11 mouse cellular contexts compared by ENCODE assay signal in genomic region chr14:51265667-51266066, GRCm38 (mm10). TPM values are rescaled to one million over a fixed set of nuclear protein-coding genes. Genes with fewer than 3 reads are reported as not detected.
DNase-seq lines count a peak whose midpoint lies in the region; ATAC-seq lines count a peak whose summit lies in the region.
"Had no signal": no experiment of that assay in that cellular context is flagged by ENCODE, and none has a peak within 500 bp of the region (broad histone marks: within the 10 kb centered on the region; RNA-seq: fewer than 3 reads in every experiment).

No protein-coding gene starts in this region.

- 0 out of 2 replicates have a peak overlapping the region, but pooled peaks have one; percentile 32 for H3K9ac ChIP-seq in heart, embryonic 16.5 days (ENCODE audit: low read length)
- no peak overlapping the region for H3K9ac ChIP-seq in midbrain, embryonic 15.5 days
- H3K9ac ChIP-seq in midbrain, embryonic 13.5 days (replicated peaks), result no peak overlapping the region
- H3K9ac ChIP-seq in intestine, embryonic 15.5 days, result 0 out of 2 replicates have a peak overlapping the region, but pooled peaks have one; percentile 14
- no peak overlapping the region for H3K9ac ChIP-seq in stomach, embryonic 14.5 days (replicated peaks; ENCODE audit: low read depth, low read length)

- H3K4me1 ChIP-seq in heart, embryonic 16.5 days (ENCODE audit: control insufficient read depth, insufficient read depth, low read length), result no peaks in the 10 kb centered on the region; the same call in 1 of the 2 replicates
- H3K4me1 ChIP-seq in midbrain, embryonic 15.5 days, result no peaks in the 10 kb centered on the region
- H3K4me1 ChIP-seq in midbrain, embryonic 13.5 days (replicated peaks), result no peaks in the 10 kb centered on the region
- no peaks in the 10 kb centered on the region for H3K4me1 ChIP-seq in intestine, embryonic 15.5 days (replicated peaks)
- no peaks in the 10 kb centered on the region for H3K4me1 ChIP-seq in stomach, embryonic 14.5 days (ENCODE audit: control insufficient read depth, insufficient read depth, low read length)

- H3K27me3 ChIP-seq in heart, embryonic 16.5 days (ENCODE audit: control insufficient read depth, insufficient read depth, low read length), result no peaks in the 10 kb centered on the region
- H3K27me3 ChIP-seq in midbrain, embryonic 15.5 days (replicated peaks), result no peaks in the 10 kb centered on the region
- no peaks in the 10 kb centered on the region for H3K27me3 ChIP-seq in midbrain, embryonic 13.5 days
- H3K27me3 ChIP-seq in intestine, embryonic 15.5 days (replicated peaks), result no peaks in the 10 kb centered on the region
- H3K27me3 ChIP-seq in stomach, embryonic 14.5 days (ENCODE audit: control insufficient read depth, insufficient read depth, low read length), result no peaks in the 10 kb centered on the region

- WGBS in heart, embryonic 16.5 days, result 14% methylated on average over 4 of the region's 4 CpGs
- 74% methylated on average over 4 of the region's 4 CpGs for WGBS in midbrain, embryonic 15.5 days
- 72% methylated on average over 4 of the region's 4 CpGs for WGBS in midbrain, embryonic 13.5 days
- 45% methylated on average over 4 of the region's 4 CpGs for WGBS in intestine, embryonic 15.5 days
- WGBS in stomach, embryonic 14.5 days, result 39% methylated on average over 4 of the region's 4 CpGs

- ATAC-seq in heart, embryonic 16.5 days (replicated peaks; ENCODE audit: extremely low read depth, insufficient read depth, low FRiP score), result peak; percentile 71
- no peak for ATAC-seq in midbrain, embryonic 15.5 days (replicated peaks)
- ATAC-seq in midbrain, embryonic 13.5 days, result no peak
- peak; percentile 41; the same call in 1 of the 2 replicates for ATAC-seq in intestine, embryonic 15.5 days
- ATAC-seq in stomach, embryonic 14.5 days (ENCODE audit: insufficient number of reproducible peaks, insufficient read depth, low FRiP score, low read depth), result no peak

- H3K9me3 ChIP-seq in heart, embryonic 16.5 days (replicated peaks; ENCODE audit: control insufficient read depth, low read length), result no peaks in the 10 kb centered on the region
- no peaks in the 10 kb centered on the region for H3K9me3 ChIP-seq in midbrain, embryonic 15.5 days
- H3K9me3 ChIP-seq in midbrain, embryonic 13.5 days, result no peaks in the 10 kb centered on the region
- no peaks in the 10 kb centered on the region for H3K9me3 ChIP-seq in intestine, embryonic 15.5 days
- H3K9me3 ChIP-seq in stomach, embryonic 14.5 days (ENCODE audit: control insufficient read depth, low read depth, low read length), result no peaks in the 10 kb centered on the region

- intact Hi-C loops in heart, postnatal 36 days (cut with DNase I), result loop anchor here (1.0 kb wide), 1 partner anchor 90 kb away; no protein-coding TSS in a partner anchor

- no peak for DNase-seq in heart, postnatal 36 days
- DNase-seq in left cerebral cortex, adult 8-10 months (ENCODE audit: low spot score in 2 of 2), result no peak
- DNase-seq in ovary, adult 18-20 months (ENCODE audit: low spot score), result no peak

- no peaks in the 10 kb centered on the region for H3K36me3 ChIP-seq in heart, embryonic 16.5 days (ENCODE audit: control insufficient read depth, insufficient read depth)
- H3K36me3 ChIP-seq in midbrain, embryonic 15.5 days (replicated peaks), result no peaks in the 10 kb centered on the region
- H3K36me3 ChIP-seq in midbrain, embryonic 13.5 days, result no peaks in the 10 kb centered on the region
- H3K36me3 ChIP-seq in intestine, embryonic 15.5 days, result no peaks in the 10 kb centered on the region
- no peaks in the 10 kb centered on the region for H3K36me3 ChIP-seq in stomach, embryonic 14.5 days (ENCODE audit: control insufficient read depth, insufficient read depth, low read length)

- peak overlapping the region; percentile 73 for H3K27ac ChIP-seq in heart, embryonic 16.5 days (ENCODE audit: low read length)
- no peak overlapping the region for H3K27ac ChIP-seq in midbrain, embryonic 15.5 days
- no peak overlapping the region for H3K27ac ChIP-seq in midbrain, embryonic 13.5 days
- no peak overlapping the region for H3K27ac ChIP-seq in intestine, embryonic 15.5 days
- no peak overlapping the region for H3K27ac ChIP-seq in stomach, embryonic 14.5 days (ENCODE audit: low read length)
- H3K27ac ChIP-seq: gastrocnemius, adult 2 months had no signal

- no peak overlapping the region for H3K4me3 ChIP-seq in heart, embryonic 16.5 days (ENCODE audit: low read length)
- H3K4me3 ChIP-seq in midbrain, embryonic 15.5 days, result no peak overlapping the region
- H3K4me3 ChIP-seq in midbrain, embryonic 13.5 days (replicated peaks), result no peak overlapping the region
- H3K4me3 ChIP-seq in intestine, embryonic 15.5 days (replicated peaks), result no peak overlapping the region
- H3K4me3 ChIP-seq in stomach, embryonic 14.5 days (ENCODE audit: low read depth, low read length), result peak overlapping the region; percentile 12; the same call in 1 of the 2 replicates
- H3K4me3 ChIP-seq: gastrocnemius, adult 2 months had no signal

- peak overlapping the region; percentile 48 for H3K4me2 ChIP-seq in heart, embryonic 16.5 days (ENCODE audit: low read depth, low read length)
- H3K4me2 ChIP-seq in midbrain, embryonic 15.5 days, result peak overlapping the region; percentile 31; the same call in 1 of the 2 replicates
- no peak overlapping the region for H3K4me2 ChIP-seq in midbrain, embryonic 13.5 days (replicated peaks)
- peak overlapping the region; percentile 34 for H3K4me2 ChIP-seq in intestine, embryonic 15.5 days (replicated peaks)
- peak overlapping the region; percentile 29; the same call in 1 of the 2 replicates for H3K4me2 ChIP-seq in stomach, embryonic 14.5 days (replicated peaks; ENCODE audit: low read depth, low read length)

RNA-seq across cellular contexts. Expression of gene Rnase2a, which starts 9.8 kb away (rescaled TPM):
- not detected in 2 replicates for polyA plus RNA-seq in heart, embryonic 16.5 days (2015; fragmentation: Nextera tagmentation; extraction: Ambion mirVana)
- total RNA-seq in heart, postnatal 36 days (2021), result 1 to 10 TPM in 1 of 2 experiments, under 1 TPM in 1; 0.81 to 1.4 TPM
- polyA plus RNA-seq in midbrain, embryonic 15.5 days (2015; fragmentation: Nextera tagmentation; extraction: Ambion mirVana), result not detected in 2 replicates
- not detected in 2 replicates for polyA plus RNA-seq in midbrain, embryonic 13.5 days (2015; fragmentation: Nextera tagmentation; extraction: Ambion mirVana)
- polyA plus RNA-seq in intestine, embryonic 15.5 days (2015; fragmentation: Nextera tagmentation; extraction: Ambion mirVana), result not detected in 2 replicates
- polyA plus RNA-seq in stomach, embryonic 14.5 days (2014; fragmentation: Nextera tagmentation; extraction: Ambion mirVana), result not detected in 2 replicates
- not detected for total RNA-seq in left cerebral cortex, adult 8-10 months (2022)
- total RNA-seq: monocyte, adult 5-6 weeks had no signal
- polyA plus RNA-seq: lung, adult 2 months had no signal

Comparison
In these comparisons a context has a peak if more than half of its experiments do, and no peak if none do; other contexts are left out.
1. ATAC-seq: peak in heart, embryonic 16.5 days (single experiment) and intestine, embryonic 15.5 days (single experiment); none in midbrain, embryonic 15.5 days (single experiment), midbrain, embryonic 13.5 days (single experiment) and stomach, embryonic 14.5 days (single experiment).
2. H3K9ac ChIP-seq: peak in heart, embryonic 16.5 days (single experiment) and intestine, embryonic 15.5 days (single experiment); none in midbrain, embryonic 15.5 days (single experiment), midbrain, embryonic 13.5 days (single experiment) and stomach, embryonic 14.5 days (single experiment).